Mouse (Mus musculus) stomach, postnatal 0 days (tissue): ENCODE results near the gene Rsg1.

Source experiments
- CTCF ChIP-seq: IDR thresholded peaks from 2 replicates; pipeline ENCODE4 v1.5.1; 2016; ENCODE audit warnings: antibody characterized with exemption, low read depth, mild to moderate bottlenecking, moderate library complexity
- EP300 ChIP-seq: optimal IDR thresholded peaks from 2 replicates; pipeline ENCODE3; 2016; ENCODE audit warnings: antibody characterized with exemption

- no peak for TF ChIP-seq CTCF
- no peak for TF ChIP-seq EP300
Measured at GRCm38 (mm10) chr4:141202192-141202591, 11.6 kb upstream of the Rsg1 start.
